ENCODE assay signal across 9 mouse cellular contexts in genomic region chr7:27402675-27403074, GRCm38 (mm10). TPM values are rescaled to one million over a fixed set of nuclear protein-coding genes. Genes with fewer than 3 reads are reported as not detected.
DNase-seq lines count a peak whose midpoint lies in the region; ATAC-seq and TF ChIP-seq lines count a peak whose summit lies in the region.
"Had no signal": no experiment of that assay in that cellular context is flagged by ENCODE, and none has a peak within 500 bp of the region (broad histone marks: within the 10 kb centered on the region; RNA-seq: fewer than 3 reads in every experiment).

No protein-coding gene starts in this region.

- no peak for ATAC-seq in kidney, embryonic 15.5 days (replicated peaks; ENCODE audit: low FRiP score)
- ATAC-seq in embryonic facial prominence, embryonic 14.5 days (ENCODE audit: low read depth): no peak
- ATAC-seq in kidney, postnatal 0 days (replicated peaks; ENCODE audit: low FRiP score, low read depth): peak; percentile 54; the same call in 1 of the 2 replicates
- ATAC-seq in liver, postnatal 0 days: no peak

- H3K9me3 ChIP-seq in kidney, embryonic 15.5 days (replicated peaks): no peaks in the 10 kb centered on the region
- peaks cover 18% of the 10 kb centered on the region for H3K9me3 ChIP-seq in embryonic facial prominence, embryonic 14.5 days (ENCODE audit: control insufficient read depth, low read length)
- no peaks in the 10 kb centered on the region for H3K9me3 ChIP-seq in kidney, postnatal 0 days (replicated peaks; ENCODE audit: low read length)
- H3K9me3 ChIP-seq in liver, postnatal 0 days (ENCODE audit: low read length): no peaks in the 10 kb centered on the region

- H3K4me2 ChIP-seq in kidney, embryonic 15.5 days: no peak overlapping the region
- H3K4me2 ChIP-seq in embryonic facial prominence, embryonic 14.5 days (ENCODE audit: low read depth, low read length): no peak overlapping the region
- no peak overlapping the region for H3K4me2 ChIP-seq in kidney, postnatal 0 days (ENCODE audit: low read length)
- H3K4me2 ChIP-seq in liver, postnatal 0 days (ENCODE audit: low read depth, low read length): no peak overlapping the region

- H3K27ac ChIP-seq in kidney, embryonic 15.5 days: no peak overlapping the region
- no peak overlapping the region for H3K27ac ChIP-seq in embryonic facial prominence, embryonic 14.5 days (replicated peaks; ENCODE audit: low read depth, low read length)
- no peak overlapping the region for H3K27ac ChIP-seq in kidney, postnatal 0 days
- H3K27ac ChIP-seq in liver, postnatal 0 days (ENCODE audit: low read depth): no peak overlapping the region

- TF ChIP-seq CTCF in kidney, postnatal 0 days (IDR thresholded peaks at IDR 0.05; ENCODE audit: low read depth): peak; percentile 75
- TF ChIP-seq CTCF in liver, postnatal 0 days (IDR thresholded peaks at IDR 0.05; ENCODE audit: low read depth): peak; percentile 82

- H3K27me3 ChIP-seq in kidney, embryonic 15.5 days: peaks cover 93% of the 10 kb centered on the region
- peaks cover 75% of the 10 kb centered on the region for H3K27me3 ChIP-seq in embryonic facial prominence, embryonic 14.5 days (replicated peaks; ENCODE audit: control insufficient read depth, insufficient read depth, low read length)
- peaks cover 50% of the 10 kb centered on the region for H3K27me3 ChIP-seq in kidney, postnatal 0 days (ENCODE audit: insufficient read depth, low read length)
- peaks cover 68% of the 10 kb centered on the region for H3K27me3 ChIP-seq in liver, postnatal 0 days (ENCODE audit: insufficient read depth, low read length)

- no peaks in the 10 kb centered on the region for H3K36me3 ChIP-seq in kidney, embryonic 15.5 days
- no peaks in the 10 kb centered on the region for H3K36me3 ChIP-seq in embryonic facial prominence, embryonic 14.5 days (ENCODE audit: control insufficient read depth, insufficient read depth, low read length)
- no peaks in the 10 kb centered on the region for H3K36me3 ChIP-seq in kidney, postnatal 0 days (ENCODE audit: insufficient read depth, low read length)
- H3K36me3 ChIP-seq in liver, postnatal 0 days (replicated peaks; ENCODE audit: insufficient read depth, low read length): no peaks in the 10 kb centered on the region

- no peak for TF ChIP-seq EP300 in liver, postnatal 0 days (IDR thresholded peaks at IDR 0.05; ENCODE audit: low read depth)

- peak; percentile 68 for DNase-seq in kidney, adult 18-20 months
- peak; percentile 71 to 74 for DNase-seq in adrenal gland, postnatal 36 days
- DNase-seq in embryonic facial prominence, embryonic 14.5 days (ENCODE audit: low spot score): peak; percentile 60
- DNase-seq in kidney, postnatal 0 days (ENCODE audit: low spot score): peak; percentile 69
- peak; percentile 74 for DNase-seq in liver, postnatal 0 days
- peak; percentile 53 for DNase-seq in retina, postnatal 7 days (ENCODE audit: low read depth, low spot score)
- peak; percentile 39 for DNase-seq in urinary bladder, adult 2 months (ENCODE audit: low spot score)

- H3K4me3 ChIP-seq in kidney, embryonic 15.5 days (replicated peaks): no peak overlapping the region
- H3K4me3 ChIP-seq in embryonic facial prominence, embryonic 14.5 days (ENCODE audit: low read depth, low read length): no peak overlapping the region
- no peak overlapping the region for H3K4me3 ChIP-seq in kidney, postnatal 0 days (replicated peaks; ENCODE audit: low read depth, low read length)
- H3K4me3 ChIP-seq in liver, postnatal 0 days (ENCODE audit: low read depth, low read length): no peak overlapping the region

- 10% methylated on average over 16 of the region's 16 CpGs for WGBS in kidney, embryonic 15.5 days
- WGBS in embryonic facial prominence, embryonic 14.5 days: 8% methylated on average over 16 of the region's 16 CpGs
- 8% methylated on average over 16 of the region's 16 CpGs for WGBS in kidney, postnatal 0 days
- 10% methylated on average over 16 of the region's 16 CpGs for WGBS in liver, postnatal 0 days (ENCODE audit: insufficient replicate concordance)

- H3K4me1 ChIP-seq in kidney, embryonic 15.5 days: peaks cover 8% of the 10 kb centered on the region
- H3K4me1 ChIP-seq in embryonic facial prominence, embryonic 14.5 days (ENCODE audit: control insufficient read depth, insufficient read depth, low read length): no peaks in the 10 kb centered on the region
- no peaks in the 10 kb centered on the region for H3K4me1 ChIP-seq in kidney, postnatal 0 days (replicated peaks; ENCODE audit: insufficient read depth, low read length)
- H3K4me1 ChIP-seq in liver, postnatal 0 days (ENCODE audit: insufficient read depth): no peaks in the 10 kb centered on the region

- no peak overlapping the region for H3K9ac ChIP-seq in kidney, embryonic 15.5 days
- H3K9ac ChIP-seq in embryonic facial prominence, embryonic 14.5 days (ENCODE audit: low read depth, low read length): no peak overlapping the region
- no peak overlapping the region for H3K9ac ChIP-seq in kidney, postnatal 0 days (ENCODE audit: low read depth, low read length)
- no peak overlapping the region for H3K9ac ChIP-seq in liver, postnatal 0 days (replicated peaks)

RNA-seq across cellular contexts. Expression of gene Sptbn4, which starts 44.8 kb away (rescaled TPM):
- polyA plus RNA-seq in kidney, embryonic 15.5 days (2015; fragmentation: Nextera tagmentation; extraction: Ambion mirVana): 0.27 and 0.39 TPM in 2 replicates
- total RNA-seq in adrenal gland, postnatal 36 days (2021): under 1 TPM; 0.59 to 0.83 TPM
- 0.39 and 0.40 TPM in 2 replicates for polyA plus RNA-seq in embryonic facial prominence, embryonic 14.5 days (2014; fragmentation: Nextera tagmentation; extraction: Ambion mirVana)
- 0.17 and 0.28 TPM in 2 replicates for polyA plus RNA-seq in kidney, postnatal 0 days (2015; fragmentation: Nextera tagmentation; extraction: Ambion mirVana)
- polyA plus RNA-seq in liver, postnatal 0 days (2015; fragmentation: Nextera tagmentation; extraction: Ambion mirVana): 0.02 and 0.18 TPM in 2 replicates
- polyA plus RNA-seq in urinary bladder, adult 2 months (2012; rRNA removed): 0.53 and 0.74 TPM in 2 replicates

RNA-seq across cellular contexts. Expression of gene Blvrb, which starts 45.1 kb away (rescaled TPM):
- polyA plus RNA-seq in kidney, embryonic 15.5 days (2015; fragmentation: Nextera tagmentation; extraction: Ambion mirVana): 44.5 and 57.4 TPM in 2 replicates
- total RNA-seq in adrenal gland, postnatal 36 days (2021): 10 to 100 TPM; 42.4 to 45.6 TPM
- 67.3 and 75.2 TPM in 2 replicates for polyA plus RNA-seq in embryonic facial prominence, embryonic 14.5 days (2014; fragmentation: Nextera tagmentation; extraction: Ambion mirVana)
- 33.4 and 40.1 TPM in 2 replicates for polyA plus RNA-seq in kidney, postnatal 0 days (2015; fragmentation: Nextera tagmentation; extraction: Ambion mirVana)
- 372 and 407 TPM in 2 replicates for polyA plus RNA-seq in liver, postnatal 0 days (2015; fragmentation: Nextera tagmentation; extraction: Ambion mirVana)
- 46.5 and 51.3 TPM in 2 replicates for polyA plus RNA-seq in urinary bladder, adult 2 months (2012; rRNA removed)

RNA-seq across cellular contexts. Expression of gene Gm20479, which starts 45.5 kb away (rescaled TPM):
- 1.9 TPM in 1 of 2 replicates, not detected in the other for polyA plus RNA-seq in kidney, embryonic 15.5 days (2015; fragmentation: Nextera tagmentation; extraction: Ambion mirVana)
- total RNA-seq in adrenal gland, postnatal 36 days (2021): 1 to 10 TPM in 1 of 2 experiments, not detected in 1; 6.1 TPM
- polyA plus RNA-seq in embryonic facial prominence, embryonic 14.5 days (2014; fragmentation: Nextera tagmentation; extraction: Ambion mirVana): not detected in 2 replicates
- polyA plus RNA-seq in kidney, postnatal 0 days (2015; fragmentation: Nextera tagmentation; extraction: Ambion mirVana): 0.57 TPM in 1 of 2 replicates, not detected in the other
- 1.1 TPM in 1 of 2 replicates, not detected in the other for polyA plus RNA-seq in liver, postnatal 0 days (2015; fragmentation: Nextera tagmentation; extraction: Ambion mirVana)
- polyA plus RNA-seq in urinary bladder, adult 2 months (2012; rRNA removed): 0.43 and 0.67 TPM in 2 replicates
- polyA plus RNA-seq: neural tube, embryonic 14.5 days had no signal

RNA-seq across cellular contexts. Expression of gene Shkbp1, which starts 46.9 kb away (rescaled TPM):
- polyA plus RNA-seq in kidney, embryonic 15.5 days (2015; fragmentation: Nextera tagmentation; extraction: Ambion mirVana): 43.6 and 53.1 TPM in 2 replicates
- 10 to 100 TPM; 22.3 TPM for total RNA-seq in adrenal gland, postnatal 36 days (2021)
- polyA plus RNA-seq in embryonic facial prominence, embryonic 14.5 days (2014; fragmentation: Nextera tagmentation; extraction: Ambion mirVana): 26.5 and 30.3 TPM in 2 replicates
- polyA plus RNA-seq in kidney, postnatal 0 days (2015; fragmentation: Nextera tagmentation; extraction: Ambion mirVana): 34.1 and 40.2 TPM in 2 replicates
- 9.5 and 10.9 TPM in 2 replicates for polyA plus RNA-seq in liver, postnatal 0 days (2015; fragmentation: Nextera tagmentation; extraction: Ambion mirVana)
- 39.4 and 46.5 TPM in 2 replicates for polyA plus RNA-seq in urinary bladder, adult 2 months (2012; rRNA removed)
